Comparison of ENCODE assay signal across 16 mouse cellular contexts in the genomic region with DNA sequence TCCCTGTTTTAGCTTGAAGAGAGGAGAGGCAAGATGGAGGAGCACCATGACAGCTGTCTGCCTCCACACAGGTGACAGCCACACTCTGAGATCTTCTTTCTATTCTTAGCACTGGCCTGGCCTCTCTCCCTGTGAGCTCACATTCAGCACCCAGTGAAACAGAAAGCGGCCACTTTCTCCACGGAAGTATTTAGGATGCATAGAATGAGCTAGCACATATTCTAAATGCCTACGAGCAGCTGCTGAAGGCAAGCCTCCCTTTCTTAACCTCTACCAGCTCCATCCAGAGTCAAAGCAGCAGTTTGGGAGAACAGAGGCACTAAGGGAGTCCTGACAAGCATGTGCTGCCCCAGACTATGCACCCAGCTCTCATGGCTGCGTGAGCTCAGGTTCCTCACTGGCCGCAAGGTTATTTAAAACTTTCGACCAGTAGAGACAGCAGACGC. TPM values are rescaled to one million over a fixed set of nuclear protein-coding genes. Genes with fewer than 3 reads are reported as not detected.
DNase-seq lines count a peak whose midpoint lies in the region; ATAC-seq lines count a peak whose summit lies in the region.
"Had no signal": no experiment of that assay in that cellular context is flagged by ENCODE, and none has a peak within 500 bp of the region (broad histone marks: within the 10 kb centered on the region; RNA-seq: fewer than 3 reads in every experiment).

No protein-coding gene starts in this region.

- 78% methylated on average over 7 of the region's 7 CpGs for WGBS in forebrain, embryonic 11.5 days

- no peak for ATAC-seq in erythroid progenitor cell, adult 5-6 weeks (replicated peaks; ENCODE audit: low FRiP score, poor library complexity, severe bottlenecking)
- ATAC-seq in forebrain, embryonic 11.5 days (replicated peaks; ENCODE audit: low FRiP score) = no peak
- ATAC-seq: forebrain, embryonic 13.5 days; Patski had no signal

- no peak overlapping the region for H3K4me3 ChIP-seq in forebrain, embryonic 11.5 days (ENCODE audit: low read depth, low read length)
- H3K4me3 ChIP-seq: forebrain, embryonic 13.5 days; liver, embryonic 15.5 days; megakaryocyte, embryonic 14.5 days had no signal

- no peaks in the 10 kb centered on the region for H3K9me3 ChIP-seq in forebrain, embryonic 11.5 days (ENCODE audit: control insufficient read depth, low read length)
- H3K9me3 ChIP-seq: forebrain, embryonic 13.5 days; liver, embryonic 15.5 days had no signal

- DNase-seq in layer of hippocampus, adult 9-11 months = peak; percentile 58
- DNase-seq in layer of hippocampus, postnatal 10 days (ENCODE audit: low spot score in 2 of 2) = no peak
- DNase-seq in brain, adult 2 months (ENCODE audit: low read depth, low spot score) = peak; percentile 66
- DNase-seq in gastrocnemius, postnatal 36 days = peak; percentile 24 to 30
- DNase-seq in heart, postnatal 4 days = peak; percentile 24
- DNase-seq in thymus, postnatal 14 days = no peak
- DNase-seq in forebrain, embryonic 11.5 days (ENCODE audit: low spot score) = no peak
- DNase-seq: adrenal gland, postnatal 10 days; embryo, embryonic 11 days; kidney, adult 18-20 months had no signal

- H3K27me3 ChIP-seq in forebrain, embryonic 11.5 days (ENCODE audit: control insufficient read depth, insufficient read depth, low read length) = no peaks in the 10 kb centered on the region
- H3K27me3 ChIP-seq: forebrain, embryonic 13.5 days; liver, embryonic 15.5 days; Patski had no signal

- intact Hi-C loops in gastrocnemius, postnatal 36 days (cut with DNase I) = no loop called here

- no peak overlapping the region for H3K27ac ChIP-seq in forebrain, embryonic 11.5 days (ENCODE audit: low read depth, low read length)
- H3K27ac ChIP-seq: forebrain, embryonic 13.5 days; liver, embryonic 15.5 days had no signal

- H3K4me2 ChIP-seq in forebrain, embryonic 11.5 days (ENCODE audit: low read depth, low read length, severe bottlenecking) = no peak overlapping the region
- H3K4me2 ChIP-seq: forebrain, embryonic 13.5 days; liver, embryonic 15.5 days had no signal

- no peak overlapping the region for H3K9ac ChIP-seq in forebrain, embryonic 11.5 days (ENCODE audit: low read length)
- H3K9ac ChIP-seq: forebrain, embryonic 13.5 days; liver, embryonic 15.5 days had no signal

- no peaks in the 10 kb centered on the region for H3K36me3 ChIP-seq in forebrain, embryonic 11.5 days (ENCODE audit: control insufficient read depth, insufficient read depth, low read length)
- H3K36me3 ChIP-seq: liver, embryonic 15.5 days had no signal

- peaks cover 6% of the 10 kb centered on the region; the same call in 1 of the 2 replicates for H3K4me1 ChIP-seq in forebrain, embryonic 11.5 days (replicated peaks; ENCODE audit: control insufficient read depth, insufficient read depth, low read length)
- H3K4me1 ChIP-seq: liver, embryonic 15.5 days; megakaryocyte, embryonic 14.5 days had no signal

RNA-seq across cellular contexts. Expression of a gene that starts 1.6 kb away (rescaled TPM):
- total RNA-seq in layer of hippocampus, postnatal 10 days (2021) = 1 to 10 TPM; 1.4 to 1.6 TPM
- 10 to 100 TPM; 40.3 to 40.8 TPM for total RNA-seq in gastrocnemius, postnatal 36 days (2021)
- total RNA-seq in heart, postnatal 4 days (2021) = 10 to 100 TPM; 27.4 to 28.9 TPM
- not detected in 2 replicates for total RNA-seq in erythroid progenitor cell, adult 5-6 weeks (2015; ENCODE audit: low replicate concordance)
- not detected in 2 replicates for total RNA-seq in erythroid progenitor cell, adult 5-6 weeks (2017; ENCODE audit: low replicate concordance)
- polyA plus RNA-seq in forebrain, embryonic 11.5 days (2014; fragmentation: Nextera tagmentation; extraction: Ambion mirVana) = not detected in 2 replicates
- total RNA-seq: hematopoietic stem cell, adult 5-6 weeks had no signal
- polyA plus RNA-seq: forebrain, embryonic 13.5 days; Patski had no signal

RNA-seq across cellular contexts. Expression of a gene that starts 43.5 kb away (rescaled TPM):
- total RNA-seq in layer of hippocampus, postnatal 10 days (2021) = 10 to 100 TPM; 23.4 to 24.7 TPM
- total RNA-seq in gastrocnemius, postnatal 36 days (2021) = 1 to 10 TPM; 9.3 TPM
- 10 to 100 TPM; 32.6 to 34.4 TPM for total RNA-seq in heart, postnatal 4 days (2021)
- total RNA-seq in erythroid progenitor cell, adult 5-6 weeks (2015; ENCODE audit: low replicate concordance) = 5.8 and 6.3 TPM in 2 replicates
- total RNA-seq in erythroid progenitor cell, adult 5-6 weeks (2017; ENCODE audit: low replicate concordance) = 5.7 and 8.2 TPM in 2 replicates
- 18.7 and 21.1 TPM in 2 replicates for polyA plus RNA-seq in forebrain, embryonic 11.5 days (2014; fragmentation: Nextera tagmentation; extraction: Ambion mirVana)

Comparison
In these comparisons a context has a peak if more than half of its experiments do, and no peak if none do; other contexts are left out.
1. DNase-seq: peak in layer of hippocampus, adult 9-11 months (single experiment), brain, adult 2 months (single experiment), gastrocnemius, postnatal 36 days (2 of 2) and heart, postnatal 4 days (single experiment); none in layer of hippocampus, postnatal 10 days (0 of 2), thymus, postnatal 14 days (single experiment) and forebrain, embryonic 11.5 days (single experiment).
2. RNA of a gene that starts 1.6 kb away (total RNA-seq): 40.3 to 40.8 TPM in gastrocnemius, postnatal 36 days and 27.4 to 28.9 TPM in heart, postnatal 4 days; 1.4 to 1.6 TPM in layer of hippocampus, postnatal 10 days and not detected in erythroid progenitor cell, adult 5-6 weeks; every median in the first group is over 10 times any median in the second.